Mouse (Mus musculus) adrenal gland, postnatal 4 days (tissue): ENCODE data around the gene Bend7. TPM values are rescaled to one million over a fixed set of nuclear protein-coding genes. Genes with fewer than 3 reads are reported as not detected.

ENCODE experiments used
- total RNA-seq, 2 experiments: library from RNA; stranded (reverse); gene quantifications; 2 replicates each; pipeline ENCODE4 v1.2.3; 2021

Bend7 gene
- total RNA-seq, 2 experiments from 2014 or later: 22.3 to 22.9 TPM

Other genes with a start within 250 kb of the Bend7 start
- 10 to 100 TPM; 46.0 to 50.6 TPM for gene Prpf18, start 65.7 kb upstream of the Bend7 start, total RNA-seq
- gene Sephs1, start 163.7 kb downstream of the Bend7 start, total RNA-seq: 10 to 100 TPM; 78.2 to 79.3 TPM
- gene Phyh, start 201.2 kb downstream of the Bend7 start, total RNA-seq: 100 to 1,000 TPM; 161 to 194 TPM